Mouse (Mus musculus) olfactory bulb, adult 2 months (tissue): ENCODE measurements around the gene Myo1c. TPM values are rescaled to one million over a fixed set of nuclear protein-coding genes. Genes with fewer than 3 reads are reported as not detected.

Experiments used
- H3K27ac ChIP-seq: fragments of 200-500 bp; 2 replicates; pipeline ENCODE4 v1.5.1; 2012; ENCODE audit warnings: low read depth, low read length; ENCODE audit not compliant: insufficient read depth
- H3K4me1 ChIP-seq: fragments of 200-500 bp; 2 replicates; pipeline ENCODE4 v1.6.1; 2012; ENCODE audit warnings: low read length; ENCODE audit not compliant: control insufficient read depth, insufficient read depth
- H3K4me3 ChIP-seq: fragments of 200-500 bp; 2 replicates; pipeline ENCODE4 v1.5.1; 2012; ENCODE audit warnings: mild to moderate bottlenecking, low read depth, low read length, moderate library complexity; ENCODE audit not compliant: insufficient read depth
- CTCF ChIP-seq: fragments of 200-500 bp; IDR thresholded peaks from 2 replicates; pipeline ENCODE4 v1.5.1; 2012; ENCODE audit warnings: low read depth, mild to moderate bottlenecking, low read length, moderate library complexity; ENCODE audit not compliant: insufficient read depth
- POLR2A ChIP-seq: fragments of 200-500 bp; IDR thresholded peaks from 2 replicates; pipeline ENCODE4 v1.6.1; 2012; ENCODE audit warnings: mild to moderate bottlenecking, low read depth, low read length, moderate library complexity; ENCODE audit not compliant: insufficient read depth
- WGBS: fragments of 180-500 bp; shearing (Covaris S2); methylation state at CpG from one replicate; pipeline ENCODE4 v1.1.7; 2018; 5-methylcytosine and 5-hydroxymethylcytosine counted together
- polyA plus RNA-seq: library from polyadenylated mRNA; stranded (reverse); fragments of >200 nt; gene quantifications from 2 replicates; pipeline ENCODE4 v1.2.4, GENCODE M21; 2012; ENCODE audit warnings: low replicate concordance; ENCODE audit not compliant: missing spikeins, insufficient read depth, insufficient read length

Gene Myo1c
- polyA plus RNA-seq, 1 experiment, result not detected

GRCm38 (mm10) chr11:75621426-75621825 lies 28.9 kb upstream of the Myo1c start:
- Histone ChIP-seq H3K4me3 (no peak overlapping the region), H3K4me1 (peaks cover 4% of the 10 kb centered on the region; the same call in 1 of the 2 replicates), H3K27ac (no peak overlapping the region)
- TF ChIP-seq CTCF (no peak), POLR2A (no peak)
- WGBS, result 83% methylated on average over 2 of the region's 2 CpGs

GRCm38 (mm10) chr11:75622588-75623329 lies 27.5 kb upstream of the Myo1c start:
- peaks cover 4% of the 10 kb centered on the region; the same call in 1 of the 2 replicates for H3K4me1 ChIP-seq
- no peak overlapping the region for H3K4me3 ChIP-seq
- H3K27ac ChIP-seq, result no peak overlapping the region
- 93% methylated on average over 2 of the region's 2 CpGs for whole genome bisulfite sequencing
- TF ChIP-seq POLR2A, result no peak
- TF ChIP-seq CTCF, result no peak

GRCm38 (mm10) chr11:75624102-75624554 lies 26.2 kb upstream of the Myo1c start:
- WGBS, result 67% methylated on average over 2 of the region's 2 CpGs
- Histone ChIP-seq H3K4me1 (peaks cover 4% of the 10 kb centered on the region; the same call in 1 of the 2 replicates), H3K27ac (no peak overlapping the region), H3K4me3 (no peak overlapping the region)
- TF ChIP-seq CTCF, result no peak
- no peak for TF ChIP-seq POLR2A

GRCm38 (mm10) chr11:75625820-75626219 lies 24.5 kb upstream of the Myo1c start:
- WGBS, result 86% methylated on average over 4 of the region's 4 CpGs
- Histone ChIP-seq H3K4me3 (no peak overlapping the region), H3K27ac (no peak overlapping the region), H3K4me1 (no peaks in the 10 kb centered on the region)
- TF ChIP-seq POLR2A, result no peak
- TF ChIP-seq CTCF, result no peak

GRCm38 (mm10) chr11:75630098-75630497 lies 20.2 kb upstream of the Myo1c start:
- Histone ChIP-seq H3K27ac (no peak overlapping the region), H3K4me1 (peaks cover 4% of the 10 kb centered on the region; the same call in 1 of the 2 replicates), H3K4me3 (no peak overlapping the region)
- WGBS, result 5% methylated on average over 5 of the region's 5 CpGs
- TF ChIP-seq CTCF (no peak), POLR2A (no peak)

GRCm38 (mm10) chr11:75630645-75631229 lies 19.6 kb upstream of the Myo1c start, which contains the start of gene Inpp5k:
Gene Inpp5k, plus strand, starts transcription at chr11:75630988.
- Histone ChIP-seq H3K27ac (0 out of 2 replicates have a peak within 1 kb of the TSS, but pooled peaks have one; percentile 48), H3K4me3 (peak within 1 kb of the TSS; percentile 93), H3K4me1 (peaks cover 4% of the 10 kb centered on the region; the same call in 1 of the 2 replicates)
- TF ChIP-seq POLR2A (peak; percentile 83), CTCF (no peak)
- WGBS, result under 1% methylated on average over 53 of the region's 53 CpGs

- Histone ChIP-seq H3K4me1 (peaks cover 4% of the 10 kb centered on the region; the same call in 1 of the 2 replicates), H3K4me3 (peak overlapping the region; percentile 93; the same call in 1 of the 2 replicates), H3K27ac (no peak overlapping the region)
- 2% methylated on average over 13 of the region's 13 CpGs for WGBS
- TF ChIP-seq POLR2A (no peak), CTCF (no peak)
Measured at GRCm38 (mm10) chr11:75631561-75632225, 18.6 kb upstream of the Myo1c start.

GRCm38 (mm10) chr11:75632921-75633320 lies 17.4 kb upstream of the Myo1c start:
- no peak overlapping the region for H3K4me3 ChIP-seq
- TF ChIP-seq POLR2A (no peak), CTCF (no peak)
- WGBS, result 93% methylated on average over 5 of the region's 5 CpGs
- H3K4me1 ChIP-seq, result peaks cover 4% of the 10 kb centered on the region; the same call in 1 of the 2 replicates
- H3K27ac ChIP-seq, result no peak overlapping the region

GRCm38 (mm10) chr11:75634801-75635200 lies 15.5 kb upstream of the Myo1c start:
- Histone ChIP-seq H3K4me3 (no peak overlapping the region), H3K27ac (no peak overlapping the region), H3K4me1 (peaks cover 4% of the 10 kb centered on the region; the same call in 1 of the 2 replicates)
- TF ChIP-seq CTCF, result no peak
- no peak for TF ChIP-seq POLR2A
- 82% methylated on average over 3 of the region's 3 CpGs for WGBS
